In the genomic region with DNA sequence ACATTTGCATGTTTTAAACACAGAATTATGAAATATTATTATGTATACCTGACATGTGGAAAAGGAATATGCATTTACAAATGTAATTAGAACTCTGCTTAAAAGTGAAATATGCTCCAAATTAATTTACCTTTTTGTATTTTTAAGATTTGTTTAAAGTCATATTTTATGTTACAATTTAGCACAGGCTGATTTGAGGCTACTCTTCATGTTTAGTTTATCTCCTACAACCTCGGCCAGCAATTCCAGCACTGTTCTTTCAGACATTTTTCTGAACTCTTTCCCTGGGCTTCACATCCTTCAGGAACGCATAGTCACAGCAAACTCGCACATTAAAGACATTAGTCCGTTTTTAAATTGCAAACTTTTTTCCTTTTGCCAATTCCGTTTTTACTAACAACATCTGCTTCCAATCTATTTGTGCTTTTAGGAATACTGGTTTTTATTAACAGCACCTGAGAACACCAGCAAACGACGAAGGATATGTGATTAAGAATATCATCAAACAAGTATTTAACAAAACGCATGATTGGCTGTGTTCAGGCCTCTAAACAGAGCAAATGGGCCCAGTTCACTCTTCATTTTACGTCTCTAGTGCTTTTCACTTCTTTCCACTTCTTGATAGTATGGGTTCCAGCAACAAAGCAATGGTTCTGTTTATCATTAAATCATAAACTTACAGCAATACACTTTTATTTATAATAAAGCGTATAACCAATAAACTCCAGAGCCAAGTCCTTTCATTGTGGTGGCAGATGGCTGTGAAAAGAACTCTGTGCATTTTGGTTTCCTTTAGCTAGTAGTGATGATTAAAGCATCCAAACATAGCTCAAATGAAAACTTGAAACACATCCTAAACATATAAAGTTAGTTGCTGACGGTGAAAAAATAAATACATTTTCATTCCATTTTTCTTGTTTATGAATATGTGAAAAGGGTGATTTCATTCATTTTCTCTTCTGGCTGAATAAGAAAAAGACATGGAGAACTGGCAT, we compare ENCODE assay signal across 20 mouse cellular contexts.
DNase-seq lines count a peak whose midpoint lies in the region; ATAC-seq and TF ChIP-seq lines count a peak whose summit lies in the region.
"Had no signal": no experiment of that assay in that cellular context is flagged by ENCODE, and none has a peak within 500 bp of the region (broad histone marks: within the 10 kb centered on the region; RNA-seq: fewer than 3 reads in every experiment).

No protein-coding gene starts in this region.

- H3K4me2 ChIP-seq in heart, postnatal 0 days (ENCODE audit: low read depth, low read length), result no peak overlapping the region
- H3K4me2 ChIP-seq in midbrain, embryonic 11.5 days, result no peak overlapping the region
- H3K4me2 ChIP-seq in midbrain, embryonic 13.5 days (replicated peaks), result no peak overlapping the region
- H3K4me2 ChIP-seq: heart, embryonic 15.5 days; liver, embryonic 11.5 days; neural tube, embryonic 15.5 days had no signal

- intact Hi-C loops in heart, adult 2 months (cut with DNase I), result loop anchor here (5.0 kb wide), 3 partner anchors 831 to 1141 kb away; a partner anchor contains a TSS

- H3K27me3 ChIP-seq in heart, postnatal 0 days (ENCODE audit: control insufficient read depth, insufficient read depth, low read length), result peaks cover 89% of the 10 kb centered on the region
- H3K27me3 ChIP-seq in heart, adult 2 months (ENCODE audit: control insufficient read depth, insufficient read depth, low read length), result peaks cover 22% of the 10 kb centered on the region
- H3K27me3 ChIP-seq in midbrain, embryonic 11.5 days (ENCODE audit: control insufficient read depth, insufficient read depth, low read length), result peaks cover 74% of the 10 kb centered on the region
- peaks cover 94% of the 10 kb centered on the region for H3K27me3 ChIP-seq in midbrain, embryonic 13.5 days
- H3K27me3 ChIP-seq in limb, embryonic 10.5 days (ENCODE audit: low read depth, poor library complexity, severe bottlenecking), result 0 out of 2 replicates have a peak, but pooled peaks cover 12% of the 10 kb centered on the region

- no peak overlapping the region for H3K4me3 ChIP-seq in heart, postnatal 0 days (ENCODE audit: low read depth, low read length)
- no peak overlapping the region for H3K4me3 ChIP-seq in heart, adult 2 months
- no peak overlapping the region for H3K4me3 ChIP-seq in midbrain, embryonic 11.5 days (ENCODE audit: low read depth, low read length)
- no peak overlapping the region for H3K4me3 ChIP-seq in midbrain, embryonic 13.5 days (replicated peaks)
- H3K4me3 ChIP-seq in limb, embryonic 10.5 days, result peak overlapping the region; percentile 19
- H3K4me3 ChIP-seq: heart, embryonic 15.5 days; hindbrain, embryonic 10.5 days; megakaryocyte, embryonic 14.5 days; neural tube, embryonic 15.5 days had no signal

- no peaks in the 10 kb centered on the region for H3K4me1 ChIP-seq in heart, postnatal 0 days (ENCODE audit: control insufficient read depth, insufficient read depth)
- no peaks in the 10 kb centered on the region for H3K4me1 ChIP-seq in heart, adult 2 months (ENCODE audit: control insufficient read depth, insufficient read depth, low read length)
- H3K4me1 ChIP-seq in midbrain, embryonic 11.5 days (ENCODE audit: control insufficient read depth, insufficient read depth, low read length), result no peaks in the 10 kb centered on the region
- H3K4me1 ChIP-seq in midbrain, embryonic 13.5 days (replicated peaks), result no peaks in the 10 kb centered on the region
- peaks cover 78% of the 10 kb centered on the region for H3K4me1 ChIP-seq in limb, embryonic 10.5 days
- H3K4me1 ChIP-seq: hindbrain, embryonic 10.5 days; neural tube, embryonic 15.5 days had no signal

- H3K79me2 ChIP-seq in heart, adult 2 months (replicated peaks; ENCODE audit: control insufficient read depth, insufficient read depth, low read length), result no peaks in the 10 kb centered on the region

- H3K27ac ChIP-seq in heart, postnatal 0 days (ENCODE audit: low read depth), result no peak overlapping the region
- H3K27ac ChIP-seq in heart, adult 2 months, result no peak overlapping the region
- H3K27ac ChIP-seq in midbrain, embryonic 11.5 days (ENCODE audit: low read depth, low read length), result no peak overlapping the region
- H3K27ac ChIP-seq in midbrain, embryonic 13.5 days, result no peak overlapping the region
- H3K27ac ChIP-seq in limb, embryonic 10.5 days, result peak overlapping the region; percentile 91
- H3K27ac ChIP-seq: heart, embryonic 15.5 days; hindbrain, embryonic 10.5 days; neural tube, embryonic 15.5 days had no signal

- no peaks in the 10 kb centered on the region for H3K36me3 ChIP-seq in heart, postnatal 0 days (replicated peaks; ENCODE audit: control insufficient read depth, insufficient read depth, low read length)
- no peaks in the 10 kb centered on the region for H3K36me3 ChIP-seq in heart, adult 2 months (ENCODE audit: control insufficient read depth, insufficient read depth, low read length)
- H3K36me3 ChIP-seq in midbrain, embryonic 11.5 days (ENCODE audit: control insufficient read depth, insufficient read depth, low read length), result no peaks in the 10 kb centered on the region
- H3K36me3 ChIP-seq in midbrain, embryonic 13.5 days, result no peaks in the 10 kb centered on the region
- no peaks in the 10 kb centered on the region for H3K36me3 ChIP-seq in limb, embryonic 10.5 days
- H3K36me3 ChIP-seq: heart, embryonic 15.5 days; hindbrain, embryonic 10.5 days; neural tube, embryonic 15.5 days had no signal

- no peak overlapping the region for H3K9ac ChIP-seq in heart, postnatal 0 days (replicated peaks; ENCODE audit: low read depth, low read length)
- no peak overlapping the region for H3K9ac ChIP-seq in heart, adult 2 months (ENCODE audit: low read depth, low read length)
- no peak overlapping the region for H3K9ac ChIP-seq in midbrain, embryonic 11.5 days (ENCODE audit: low read length)
- H3K9ac ChIP-seq in midbrain, embryonic 13.5 days (replicated peaks), result no peak overlapping the region
- H3K9ac ChIP-seq: heart, embryonic 15.5 days; neural tube, embryonic 15.5 days had no signal

- WGBS in heart, postnatal 0 days, result 12% methylated on average over 11 of the region's 11 CpGs
- 17% methylated on average over 11 of the region's 11 CpGs for WGBS in heart, adult 2 months
- WGBS in midbrain, embryonic 11.5 days, result 6% methylated on average over 11 of the region's 11 CpGs
- WGBS in midbrain, embryonic 13.5 days, result 7% methylated on average over 11 of the region's 11 CpGs
- WGBS in limb, embryonic 10.5 days, result 4% methylated on average over 11 of the region's 11 CpGs

- peak; percentile 43 for DNase-seq in heart, postnatal 0 days (ENCODE audit: low spot score)
- no peak for DNase-seq in heart, adult 2 months
- peak; percentile 95 for DNase-seq in midbrain, embryonic 11.5 days (ENCODE audit: low spot score, missing footprints)
- DNase-seq in limb, embryonic 10.5 days (ENCODE audit: low spot score), result no peak
- DNase-seq: adrenal gland, postnatal 14 days; cerebellum, adult 18-20 months; layer of hippocampus, adult 9-11 months; lung, adult 2 months had no signal

- no peaks in the 10 kb centered on the region for H3K9me3 ChIP-seq in heart, postnatal 0 days (replicated peaks; ENCODE audit: control insufficient read depth, low read length)
- H3K9me3 ChIP-seq in midbrain, embryonic 11.5 days (ENCODE audit: control insufficient read depth, low read length), result no peaks in the 10 kb centered on the region
- no peaks in the 10 kb centered on the region for H3K9me3 ChIP-seq in midbrain, embryonic 13.5 days
- no peaks in the 10 kb centered on the region for H3K9me3 ChIP-seq in limb, embryonic 10.5 days (replicated peaks)
- H3K9me3 ChIP-seq: heart, embryonic 15.5 days; hindbrain, embryonic 10.5 days; neural tube, embryonic 15.5 days had no signal

- no peak for TF ChIP-seq POLR2A in heart, adult 2 months (IDR thresholded peaks at IDR 0.05; ENCODE audit: insufficient read depth, low read depth, low read length)

- ATAC-seq in heart, postnatal 0 days (ENCODE audit: insufficient read depth, low read depth), result no peak
- ATAC-seq in midbrain, embryonic 11.5 days (ENCODE audit: low FRiP score), result no peak
- no peak for ATAC-seq in midbrain, embryonic 13.5 days
- no peak for ATAC-seq in CD4-positive, CD25-positive, alpha-beta regulatory T cell, adult 4 months
- ATAC-seq in megakaryocyte progenitor cell, adult 5-6 weeks (replicated peaks; ENCODE audit: poor library complexity), result no peak
- ATAC-seq: activated CD4-positive, CD25-positive, alpha-beta regulatory T cell, adult 4 months; forebrain, embryonic 14.5 days; intestine, embryonic 16.5 days; Patski had no signal

- TF ChIP-seq CTCF in heart, postnatal 0 days (IDR thresholded peaks at IDR 0.05; ENCODE audit: low read depth), result no peak
- no peak for TF ChIP-seq CTCF in heart, adult 2 months (IDR thresholded peaks at IDR 0.05)

- TF ChIP-seq EP300 in heart, postnatal 0 days (IDR thresholded peaks at IDR 0.05; ENCODE audit: low read depth), result no peak
- TF ChIP-seq EP300 in heart, adult 2 months (IDR thresholded peaks at IDR 0.05; ENCODE audit: insufficient read depth, low read depth, low read length), result no peak

Comparison
In these comparisons a context has a peak if more than half of its experiments do, and no peak if none do; other contexts are left out.
1. DNase-seq: peak in heart, postnatal 0 days (single experiment) and midbrain, embryonic 11.5 days (single experiment); none in heart, adult 2 months (0 of 2) and limb, embryonic 10.5 days (single experiment).